Mouse (Mus musculus) T-cell, adult 2 months (primary cell): ENCODE data around the gene Gm17584.
"Not testable (repeated sequence)": the region's sequence is repeated elsewhere in the genome, so short reads cannot be mapped to it uniquely, and the experiment has no call there.

Experiments used
- DNase-seq: peaks from one replicate; pipeline ENCODE4 v3.0.0; 2022; ENCODE audit warnings: low spot score

The Gm17584 gene

DNA sequence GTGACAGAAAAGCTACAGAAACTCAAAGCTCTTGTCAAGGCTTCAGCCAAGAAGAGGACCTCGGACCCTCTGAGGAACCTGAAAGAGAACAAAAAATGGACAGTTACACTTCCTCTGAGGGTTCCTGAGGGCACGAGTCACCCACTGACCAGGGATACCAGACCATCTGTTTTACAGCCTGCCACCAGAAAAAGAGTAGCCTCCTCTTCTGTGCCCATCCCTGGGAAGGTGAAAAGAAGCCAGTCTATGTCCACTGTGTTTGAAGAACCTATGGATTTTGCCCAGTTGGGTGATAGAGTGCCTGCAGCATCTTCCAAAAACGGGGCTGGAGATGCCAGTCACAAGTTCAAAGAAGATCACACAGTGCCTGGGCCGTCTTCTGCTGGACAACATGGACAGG lies at the start of gene Gm17584:
TSS of gene Gm17584 (plus strand) at position 301 of the 400 bp plus-strand sequence.
- DNase-seq = not testable (repeated sequence)
